Mouse (Mus musculus) testis, adult 2 months (tissue): ENCODE results near the gene Emp2. TPM values are rescaled to one million over a fixed set of nuclear protein-coding genes. Genes with fewer than 3 reads are reported as not detected.

Experiments used
- H3K27ac ChIP-seq: fragments of 200-500 bp; 2 replicates; pipeline ENCODE4 v1.5.1; 2012; ENCODE audit warnings: low read depth, low read length; ENCODE audit not compliant: control insufficient read depth, insufficient read depth
- H3K27me3 ChIP-seq: fragments of 200-500 bp; 2 replicates; pipeline ENCODE4 v1.6.1; 2012; ENCODE audit warnings: mild to moderate bottlenecking, low read length, moderate library complexity; ENCODE audit not compliant: control insufficient read depth, insufficient read depth
- H3K36me3 ChIP-seq: fragments of 200-500 bp; 2 replicates; pipeline ENCODE4 v1.6.1; 2012; ENCODE audit warnings: mild to moderate bottlenecking, low read length; ENCODE audit not compliant: control insufficient read depth, insufficient read depth
- H3K4me1 ChIP-seq: fragments of 200-500 bp; 2 replicates; pipeline ENCODE4 v1.6.1; 2012; ENCODE audit warnings: low read length; ENCODE audit not compliant: control insufficient read depth, insufficient read depth
- H3K4me3 ChIP-seq: fragments of 200-500 bp; 2 replicates; pipeline ENCODE4 v1.5.1; 2012; ENCODE audit warnings: low read depth, mild to moderate bottlenecking, low read length, moderate library complexity, mixed read lengths; ENCODE audit not compliant: control insufficient read depth
- CTCF ChIP-seq: fragments of 200-500 bp; IDR thresholded peaks from 2 replicates; pipeline ENCODE4 v1.5.1; 2012; ENCODE audit warnings: low read depth, mild to moderate bottlenecking, inconsistent platforms, low read length, moderate library complexity; ENCODE audit not compliant: control insufficient read depth, insufficient read depth, insufficient replicate concordance
- POLR2A ChIP-seq: fragments of 200-500 bp; IDR thresholded peaks from 2 replicates; pipeline ENCODE4 v1.6.1; 2012; ENCODE audit warnings: low read depth, mild to moderate bottlenecking, inconsistent platforms, low read length, moderate library complexity; ENCODE audit not compliant: control insufficient read depth
- polyA plus RNA-seq: library from polyadenylated mRNA; depleted of rRNA; stranded (reverse); fragments of >200 nt; gene quantifications from 2 replicates; pipeline ENCODE4 v1.2.3, GENCODE M21; 2012

Gene Emp2
- polyA plus RNA-seq, 1 experiment, result 1.7 TPM

DNA sequence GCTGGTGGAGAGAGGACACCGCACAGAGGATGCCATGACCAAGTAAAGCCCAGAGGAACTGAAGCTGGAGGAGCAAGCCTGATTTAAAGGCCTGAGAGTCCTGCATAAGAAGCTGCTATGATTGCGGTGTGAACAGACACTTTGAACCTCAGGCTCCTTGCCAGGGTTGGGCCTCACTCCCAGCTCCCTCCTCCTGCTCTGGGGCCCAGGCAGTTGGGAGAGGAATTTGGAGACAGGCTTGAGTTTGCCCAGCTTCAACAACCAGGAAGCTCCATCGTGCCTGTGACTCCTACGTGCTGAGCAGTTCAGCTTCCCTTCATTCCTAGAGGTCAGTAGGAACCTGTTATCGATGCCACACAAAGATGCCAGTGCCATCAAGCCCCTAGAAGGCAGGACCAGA, 35.7 kb upstream of the Emp2 start:
- H3K27ac ChIP-seq, result no peak overlapping the region

DNA sequence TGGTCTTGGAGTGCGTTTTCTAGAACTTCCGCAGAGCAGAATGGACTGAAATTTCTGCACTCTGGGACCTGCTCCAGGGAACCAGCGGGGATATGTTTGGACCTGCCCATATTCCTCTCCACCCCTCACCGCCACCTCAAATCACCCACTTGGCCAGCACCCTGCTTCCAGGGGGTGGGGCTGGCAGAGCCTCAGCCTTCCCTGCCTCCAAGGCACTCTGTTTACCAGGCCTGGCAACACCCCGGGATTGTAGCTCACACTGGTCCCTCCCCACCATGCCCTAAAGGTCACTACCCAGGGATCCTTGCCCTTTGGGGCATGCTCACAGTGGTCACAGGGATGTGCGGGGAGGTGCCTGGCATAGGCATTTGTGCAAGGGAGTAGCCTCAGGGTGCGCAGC, 33.8 kb upstream of the Emp2 start:
- Histone ChIP-seq H3K4me1 (no peaks in the 10 kb centered on the region), H3K27me3 (no peaks in the 10 kb centered on the region), H3K36me3 (no peaks in the 10 kb centered on the region), H3K4me3 (no peak overlapping the region), H3K27ac (no peak overlapping the region)
- TF ChIP-seq CTCF, result no peak
- TF ChIP-seq POLR2A, result no peak

More for the DNA sequence above, 35.7 kb upstream of the Emp2 start:
- TF ChIP-seq CTCF, result no peak
- no peak for TF ChIP-seq POLR2A
- Histone ChIP-seq H3K36me3 (no peaks in the 10 kb centered on the region), H3K27me3 (no peaks in the 10 kb centered on the region), H3K4me1 (no peaks in the 10 kb centered on the region), H3K4me3 (no peak overlapping the region)

DNA sequence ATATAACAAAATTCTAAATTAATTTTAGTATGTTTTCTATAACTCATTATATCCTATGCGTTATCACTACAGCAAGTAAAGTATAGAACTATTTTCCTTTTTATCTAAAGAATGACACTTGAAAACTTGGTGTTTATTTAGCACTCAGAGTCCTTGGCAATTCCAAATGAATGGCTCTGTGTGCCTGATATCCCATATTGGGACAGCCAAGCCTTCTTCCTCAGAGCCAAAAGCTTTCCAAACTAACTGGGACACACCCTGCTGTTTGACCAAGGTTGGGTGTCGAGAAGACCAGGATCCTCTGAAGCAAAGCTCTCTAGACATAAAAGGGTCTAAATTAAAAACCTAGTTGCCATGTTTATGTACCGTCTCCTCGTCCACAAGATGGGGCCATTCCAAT, 27.3 kb upstream of the Emp2 start:
- no peak overlapping the region for H3K4me3 ChIP-seq
- TF ChIP-seq CTCF (no peak), POLR2A (no peak)
- H3K27me3 ChIP-seq, result no peaks in the 10 kb centered on the region
- no peaks in the 10 kb centered on the region for H3K36me3 ChIP-seq
- no peak overlapping the region for H3K27ac ChIP-seq
- peaks cover 4% of the 10 kb centered on the region for H3K4me1 ChIP-seq

DNA sequence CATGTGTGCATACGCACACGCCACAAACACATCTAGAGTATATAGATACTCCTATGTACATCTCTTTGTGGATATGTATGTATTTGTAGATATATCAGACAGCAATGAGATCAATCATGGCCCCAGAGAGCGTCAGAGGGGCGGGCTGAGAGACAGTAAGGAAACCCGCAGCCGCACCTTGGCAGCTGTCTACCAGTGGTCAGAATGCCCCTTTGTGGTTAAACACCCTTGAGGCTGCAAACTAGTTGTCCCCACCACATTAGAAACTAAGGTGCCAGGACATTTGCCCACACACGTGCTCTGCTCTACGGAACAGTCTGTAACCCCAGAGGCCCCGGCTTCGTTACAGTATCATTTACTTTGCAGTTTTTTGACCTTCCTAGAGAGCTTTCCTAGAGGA, 26.2 kb upstream of the Emp2 start:
- H3K27ac ChIP-seq, result no peak overlapping the region
- no peaks in the 10 kb centered on the region for H3K27me3 ChIP-seq
- H3K36me3 ChIP-seq, result no peaks in the 10 kb centered on the region
- TF ChIP-seq CTCF (no peak), POLR2A (no peak)
- peaks cover 7% of the 10 kb centered on the region for H3K4me1 ChIP-seq
- no peak overlapping the region for H3K4me3 ChIP-seq

DNA sequence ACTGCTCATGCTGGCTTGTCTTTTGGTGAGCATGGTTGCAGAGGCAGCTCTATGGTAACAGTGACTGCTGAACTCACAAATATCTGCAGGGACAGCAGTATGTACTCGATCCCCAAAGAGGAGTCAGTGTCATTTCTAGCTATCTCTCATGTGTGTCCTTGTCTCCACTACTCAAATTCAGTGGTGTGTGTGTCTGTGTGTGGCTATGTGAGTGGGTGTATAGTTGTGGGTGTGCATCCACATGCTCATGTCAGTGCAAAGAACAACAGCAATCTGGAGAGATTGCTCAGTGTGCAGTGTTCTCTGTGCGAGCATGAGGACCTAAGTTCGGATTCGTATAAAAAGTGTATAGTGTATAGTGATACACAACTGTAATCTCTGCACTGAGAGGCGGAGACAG, 24.8 kb upstream of the Emp2 start:
- TF ChIP-seq CTCF (no peak), POLR2A (no peak)
- Histone ChIP-seq H3K27ac (no peak overlapping the region), H3K4me1 (peaks cover 7% of the 10 kb centered on the region)

DNA sequence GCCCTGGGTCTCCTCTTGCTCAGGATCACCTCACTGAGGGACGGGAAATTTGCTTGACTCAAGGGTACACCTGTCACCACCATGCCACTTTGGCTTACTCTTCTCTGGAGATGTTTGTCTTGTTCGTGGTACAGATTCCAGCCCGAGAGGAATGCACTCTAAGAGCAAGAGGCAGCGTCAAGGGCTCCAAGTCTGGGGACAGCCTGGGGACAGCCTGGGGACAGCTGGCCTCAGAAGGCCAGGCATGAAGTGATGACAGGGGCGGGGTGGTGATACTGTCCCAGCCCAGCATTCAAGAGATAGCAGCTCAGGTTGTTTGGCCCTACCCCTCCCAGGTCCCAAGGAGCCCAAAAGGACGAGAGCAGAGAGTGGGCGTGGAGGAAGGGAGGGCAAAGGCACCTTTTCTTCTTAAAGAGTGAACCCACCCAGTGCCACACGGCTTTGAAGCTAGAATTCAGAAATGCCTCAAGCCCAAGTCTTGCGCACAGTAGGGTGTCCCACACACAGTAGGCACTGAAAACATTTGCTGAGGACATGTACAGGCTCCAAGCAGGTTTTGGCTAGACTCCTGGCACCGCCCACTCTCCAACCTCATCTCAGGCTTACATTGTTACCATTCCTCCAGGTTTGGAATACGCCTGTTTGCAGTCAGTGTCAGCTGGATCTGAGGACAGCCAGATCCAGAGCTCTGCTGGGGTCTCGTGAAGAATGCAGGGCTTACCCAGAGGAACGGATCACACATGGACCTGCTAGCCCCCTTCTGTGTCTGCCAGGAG, 23.8 kb upstream of the Emp2 start:
- no peak overlapping the region for H3K27ac ChIP-seq

More for the DNA sequence above, 24.8 kb upstream of the Emp2 start:
- H3K4me3 ChIP-seq, result no peak overlapping the region
- no peaks in the 10 kb centered on the region for H3K36me3 ChIP-seq
- H3K27me3 ChIP-seq, result no peaks in the 10 kb centered on the region

DNA sequence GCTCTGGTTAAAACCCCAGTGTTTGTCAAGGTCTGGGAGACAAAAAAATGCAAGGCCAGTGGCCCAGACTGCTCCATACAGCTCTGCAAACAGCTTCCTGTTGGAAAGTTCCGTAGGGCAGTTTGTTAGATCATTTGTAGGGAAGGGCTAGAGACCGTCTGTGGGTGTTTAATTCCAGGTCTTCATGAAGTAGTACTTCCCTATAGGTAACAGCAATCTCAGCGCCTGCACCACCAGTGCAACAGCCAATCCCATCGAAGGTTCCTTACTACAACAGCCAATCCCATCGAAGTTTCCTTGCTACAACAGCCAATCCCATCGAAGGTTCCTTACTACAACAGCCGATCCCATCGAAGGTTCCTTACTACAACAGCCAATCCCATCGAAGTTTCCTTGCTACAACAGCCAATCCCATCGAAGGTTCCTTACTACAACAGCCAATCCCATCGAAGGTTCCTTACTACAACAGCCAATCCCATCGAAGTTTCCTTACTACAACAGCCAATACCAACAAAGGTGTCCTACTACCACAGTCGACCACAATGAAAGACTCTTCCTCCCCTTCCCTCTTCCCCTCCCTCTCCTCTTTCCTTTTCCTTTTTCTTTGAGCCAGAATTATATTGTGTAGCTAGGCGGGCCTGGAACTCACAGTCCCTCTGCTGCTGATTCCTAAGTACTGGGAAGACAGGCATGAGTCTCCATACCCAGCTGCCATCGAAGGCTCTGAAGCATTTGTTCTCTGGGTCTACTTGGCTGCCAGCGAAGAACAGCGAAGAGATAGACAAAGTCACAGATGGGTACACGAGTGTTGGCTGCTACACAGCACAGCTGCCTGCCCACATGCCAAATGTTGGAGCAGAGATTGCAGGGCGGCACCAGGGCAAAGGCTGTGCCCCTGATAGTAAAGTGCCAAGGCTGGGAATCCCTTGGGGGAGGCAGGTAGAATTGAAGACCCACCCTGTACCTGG, 23.0 kb upstream of the Emp2 start:
- no peak for TF ChIP-seq CTCF
- no peak for TF ChIP-seq POLR2A
- Histone ChIP-seq H3K4me3 (peak overlapping the region; percentile 10), H3K4me1 (peaks cover 7% of the 10 kb centered on the region), H3K27me3 (no peaks in the 10 kb centered on the region), H3K27ac (no peak overlapping the region), H3K36me3 (no peaks in the 10 kb centered on the region)

More for the DNA sequence above, 23.8 kb upstream of the Emp2 start:
- Histone ChIP-seq H3K36me3 (no peaks in the 10 kb centered on the region), H3K4me1 (peaks cover 7% of the 10 kb centered on the region), H3K4me3 (no peak overlapping the region), H3K27me3 (no peaks in the 10 kb centered on the region)
- TF ChIP-seq CTCF (no peak), POLR2A (no peak)
